Mouse (Mus musculus): Measurements from ENCODE around the gene Kcnq2.

DNA sequence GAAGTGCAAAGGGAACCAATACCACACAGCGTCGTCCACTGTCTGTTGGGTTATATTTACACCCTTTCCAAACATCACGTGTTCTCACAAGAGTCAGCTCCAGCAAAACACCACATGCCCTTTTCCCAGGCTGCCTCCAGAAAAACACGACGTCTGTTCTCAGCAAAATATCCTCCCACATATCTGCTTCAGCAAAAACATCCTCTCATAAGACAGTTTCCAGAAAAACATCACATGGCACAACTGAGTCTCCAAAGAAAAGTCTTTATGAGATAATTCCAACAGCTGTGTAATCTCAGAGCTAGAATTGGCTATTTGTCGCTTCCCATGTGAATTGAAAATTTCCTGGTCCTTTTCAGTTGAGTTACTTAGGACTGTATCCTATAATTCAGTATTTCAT is 45.8 kb upstream of the Kcnq2 start:
- TF ChIP-seq CTCF (IDR thresholded peaks at IDR 0.05; ENCODE audit: extremely low read depth, insufficient read depth, insufficient read length, insufficient replicate concordance) (no peak), POLR2A (IDR thresholded peaks at IDR 0.05; ENCODE audit: low read depth, low read length) (no peak)

Measured in spleen, adult 2 months (tissue).